Mouse (Mus musculus): ENCODE measurements at regions not wholly inside any gene's neighbourhood (a gene's known extent, or its start where the extent isn't known, plus 50 kb on each side); places are given as distances from the start of the nearest gene placed in this dataset.
"Not testable (repeated sequence)": the region's sequence is repeated elsewhere in the genome, so short reads cannot be mapped to it uniquely, and the experiment has no call there.

DNA sequence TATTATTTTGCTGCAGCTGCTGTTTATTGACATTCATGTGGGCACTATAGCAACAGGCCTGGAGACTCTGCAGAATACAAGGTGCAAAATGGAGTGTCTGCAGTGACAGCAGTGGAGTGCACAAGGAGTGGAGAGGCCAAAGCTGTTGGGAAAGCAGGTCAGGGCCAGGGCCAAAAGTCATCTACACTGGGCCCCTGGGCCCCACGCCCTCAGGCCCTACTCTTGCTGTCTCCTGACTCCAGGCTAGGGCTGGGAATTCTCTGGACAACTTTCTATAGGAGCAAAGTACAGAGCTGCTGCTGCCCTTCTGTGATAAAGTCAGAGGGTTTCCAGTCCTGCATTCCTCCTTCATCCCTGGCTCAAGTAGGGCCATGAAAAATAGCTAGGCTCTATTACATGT is 1164.9 kb upstream of the Rag2 start:
- H3K9me3 ChIP-seq (replicated peaks); DNase-seq (ENCODE audit: low spot score); H3K4me3 ChIP-seq; H3K27me3 ChIP-seq (ENCODE audit: low read depth, poor library complexity, severe bottlenecking); H3K27ac ChIP-seq (replicated peaks); H3K4me1 ChIP-seq; H3K36me3 ChIP-seq: not testable (repeated sequence)
- WGBS = no CpG with 5 or more reads among the region's 1 CpGs

DNA sequence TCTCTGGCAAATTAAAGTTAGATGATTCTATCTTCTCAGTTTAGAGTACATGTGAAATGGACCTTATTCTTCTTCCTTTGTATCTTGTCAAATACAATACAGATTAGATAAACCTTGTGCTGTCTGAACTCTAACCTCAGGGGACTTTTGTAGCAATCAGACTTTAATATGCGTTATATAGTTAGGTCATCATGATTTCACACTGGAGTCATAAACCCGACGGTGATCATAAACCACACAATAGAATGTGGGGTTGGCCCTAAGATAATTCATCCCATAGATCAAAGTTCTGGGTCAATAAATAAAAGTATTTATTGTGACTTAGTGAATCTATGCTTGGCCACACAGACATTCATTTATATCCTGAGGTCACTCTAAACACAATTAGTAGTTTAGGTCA is 1138.3 kb upstream of the Rag2 start:
- not testable (repeated sequence) for H3K27ac ChIP-seq (replicated peaks); H3K36me3 ChIP-seq; H3K9me3 ChIP-seq (replicated peaks); H3K4me1 ChIP-seq; H3K4me3 ChIP-seq; DNase-seq (ENCODE audit: low spot score); H3K27me3 ChIP-seq (ENCODE audit: low read depth, poor library complexity, severe bottlenecking)
- no CpG with 5 or more reads among the region's 3 CpGs for WGBS

DNA sequence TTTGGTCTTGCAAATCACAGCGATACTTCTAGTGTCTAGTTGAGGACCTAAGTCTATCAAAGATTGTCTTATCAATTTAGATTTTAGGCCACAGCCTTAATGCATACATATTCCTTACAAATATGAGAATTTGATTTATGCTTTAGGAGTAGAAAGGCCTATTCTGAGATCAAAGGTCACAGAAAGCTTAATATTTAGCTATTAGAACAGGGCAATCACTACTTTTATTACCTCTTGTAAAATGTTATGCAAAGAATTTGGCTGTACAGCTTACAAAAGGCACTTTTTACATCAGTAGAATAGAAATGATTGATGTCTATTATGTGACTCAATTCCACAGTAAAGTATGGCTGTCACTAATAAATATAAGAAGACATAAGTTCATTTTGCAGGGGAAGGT is 1119.4 kb upstream of the Rag2 start:
- DNase-seq (ENCODE audit: low spot score); H3K9me3 ChIP-seq (replicated peaks); H3K27me3 ChIP-seq (ENCODE audit: low read depth, poor library complexity, severe bottlenecking); H3K4me1 ChIP-seq; H3K27ac ChIP-seq (replicated peaks); H3K36me3 ChIP-seq; H3K4me3 ChIP-seq: not testable (repeated sequence)
- no CpG with 5 or more reads among the region's 1 CpGs for WGBS

All from midbrain, embryonic 10.5 days (tissue).